Mouse (Mus musculus): Measurements from ENCODE around the gene Trpm7. TPM values are rescaled to one million over a fixed set of nuclear protein-coding genes. Genes with fewer than 3 reads are reported as not detected.

The Trpm7 gene
- polyA plus RNA-seq, 1 experiment from 2014 or later = 50.9 TPM

- Histone ChIP-seq H3K36me3 (ENCODE audit: control insufficient read depth, insufficient read depth, low read length) (no peaks in the 10 kb centered on the region), H3K27ac (ENCODE audit: low read depth, low read length) (no peak overlapping the region), H3K9ac (ENCODE audit: low read length) (no peak overlapping the region), H3K4me3 (ENCODE audit: low read depth, low read length) (no peak overlapping the region), H3K4me1 (replicated peaks; ENCODE audit: control insufficient read depth, insufficient read depth, low read length) (no peaks in the 10 kb centered on the region), H3K27me3 (ENCODE audit: control insufficient read depth, insufficient read depth, low read length) (no peaks in the 10 kb centered on the region), H3K4me2 (ENCODE audit: low read depth, low read length, severe bottlenecking) (no peak overlapping the region), H3K9me3 (ENCODE audit: control insufficient read depth, low read length) (no peaks in the 10 kb centered on the region)
- 95% methylated on average over 10 of the region's 10 CpGs for WGBS
- no peak for ATAC-seq (replicated peaks; ENCODE audit: low FRiP score)
- DNase-seq (ENCODE audit: low spot score) = no peak
Measured at GRCm38 (mm10) chr2:126865501-126866199, 10.4 kb downstream of the Trpm7 start.

GRCm38 (mm10) chr2:126865026-126865425 lies 11.0 kb downstream of the Trpm7 start:
- Histone ChIP-seq H3K9me3 (ENCODE audit: control insufficient read depth, low read length) (no peaks in the 10 kb centered on the region), H3K27ac (ENCODE audit: low read depth, low read length) (no peak overlapping the region), H3K36me3 (ENCODE audit: control insufficient read depth, insufficient read depth, low read length) (no peaks in the 10 kb centered on the region), H3K4me2 (ENCODE audit: low read depth, low read length, severe bottlenecking) (no peak overlapping the region), H3K4me3 (ENCODE audit: low read depth, low read length) (no peak overlapping the region), H3K27me3 (ENCODE audit: control insufficient read depth, insufficient read depth, low read length) (no peaks in the 10 kb centered on the region), H3K9ac (ENCODE audit: low read length) (no peak overlapping the region), H3K4me1 (replicated peaks; ENCODE audit: control insufficient read depth, insufficient read depth, low read length) (no peaks in the 10 kb centered on the region)
- WGBS = 94% methylated on average over 3 of the region's 3 CpGs
- DNase-seq (ENCODE audit: low spot score) (no peak), ATAC-seq (replicated peaks; ENCODE audit: low FRiP score) (no peak)

GRCm38 (mm10) chr2:126844751-126845150 lies 31.3 kb downstream of the Trpm7 start:
- no peaks in the 10 kb centered on the region for H3K36me3 ChIP-seq (ENCODE audit: control insufficient read depth, insufficient read depth, low read length)
- H3K27me3 ChIP-seq (ENCODE audit: control insufficient read depth, insufficient read depth, low read length) = no peaks in the 10 kb centered on the region
- ATAC-seq (replicated peaks; ENCODE audit: low FRiP score) (no peak), DNase-seq (ENCODE audit: low spot score) (no peak)
- WGBS = 90% methylated on average over 4 of the region's 4 CpGs
- H3K4me2 ChIP-seq (ENCODE audit: low read depth, low read length, severe bottlenecking) = no peak overlapping the region
- H3K27ac ChIP-seq (ENCODE audit: low read depth, low read length) = no peak overlapping the region
- H3K4me3 ChIP-seq (ENCODE audit: low read depth, low read length) = no peak overlapping the region
- no peaks in the 10 kb centered on the region for H3K4me1 ChIP-seq (replicated peaks; ENCODE audit: control insufficient read depth, insufficient read depth, low read length)
- H3K9me3 ChIP-seq (ENCODE audit: control insufficient read depth, low read length) = no peaks in the 10 kb centered on the region
- no peak overlapping the region for H3K9ac ChIP-seq (ENCODE audit: low read length)

GRCm38 (mm10) chr2:126838848-126839247 lies 37.2 kb downstream of the Trpm7 start:
- Histone ChIP-seq H3K27me3 (ENCODE audit: control insufficient read depth, insufficient read depth, low read length) (no peaks in the 10 kb centered on the region), H3K36me3 (ENCODE audit: control insufficient read depth, insufficient read depth, low read length) (peaks cover 2% of the 10 kb centered on the region; the same call in 1 of the 2 replicates), H3K4me3 (ENCODE audit: low read depth, low read length) (no peak overlapping the region), H3K27ac (ENCODE audit: low read depth, low read length) (no peak overlapping the region), H3K4me1 (replicated peaks; ENCODE audit: control insufficient read depth, insufficient read depth, low read length) (no peaks in the 10 kb centered on the region), H3K9ac (ENCODE audit: low read length) (no peak overlapping the region), H3K4me2 (ENCODE audit: low read depth, low read length, severe bottlenecking) (no peak overlapping the region), H3K9me3 (ENCODE audit: control insufficient read depth, low read length) (no peaks in the 10 kb centered on the region)
- DNase-seq (ENCODE audit: low spot score) (no peak), ATAC-seq (replicated peaks; ENCODE audit: low FRiP score) (no peak)
- 93% methylated on average over 5 of the region's 5 CpGs for WGBS

GRCm38 (mm10) chr2:126817414-126817813 lies 58.6 kb downstream of the Trpm7 start:
- ATAC-seq (replicated peaks; ENCODE audit: low FRiP score) (no peak), DNase-seq (ENCODE audit: low spot score) (no peak)
- H3K4me3 ChIP-seq (ENCODE audit: low read depth, low read length) = no peak overlapping the region
- H3K27ac ChIP-seq (ENCODE audit: low read depth, low read length) = no peak overlapping the region
- H3K4me1 ChIP-seq (replicated peaks; ENCODE audit: control insufficient read depth, insufficient read depth, low read length) = no peaks in the 10 kb centered on the region
- H3K9me3 ChIP-seq (ENCODE audit: control insufficient read depth, low read length) = no peaks in the 10 kb centered on the region
- H3K27me3 ChIP-seq (ENCODE audit: control insufficient read depth, insufficient read depth, low read length) = no peaks in the 10 kb centered on the region
- WGBS = 89% methylated on average over 2 of the region's 2 CpGs
- no peak overlapping the region for H3K4me2 ChIP-seq (ENCODE audit: low read depth, low read length, severe bottlenecking)
- H3K9ac ChIP-seq (ENCODE audit: low read length) = no peak overlapping the region
- H3K36me3 ChIP-seq (ENCODE audit: control insufficient read depth, insufficient read depth, low read length) = no peaks in the 10 kb centered on the region; the same call in 1 of the 2 replicates

- Histone ChIP-seq H3K27me3 (ENCODE audit: control insufficient read depth, insufficient read depth, low read length) (no peaks in the 10 kb centered on the region), H3K9me3 (ENCODE audit: control insufficient read depth, low read length) (no peaks in the 10 kb centered on the region), H3K36me3 (ENCODE audit: control insufficient read depth, insufficient read depth, low read length) (peaks cover 3% of the 10 kb centered on the region; the same call in 1 of the 2 replicates), H3K27ac (ENCODE audit: low read depth, low read length) (no peak overlapping the region), H3K4me1 (replicated peaks; ENCODE audit: control insufficient read depth, insufficient read depth, low read length) (no peaks in the 10 kb centered on the region), H3K4me2 (ENCODE audit: low read depth, low read length, severe bottlenecking) (no peak overlapping the region), H3K4me3 (ENCODE audit: low read depth, low read length) (no peak overlapping the region), H3K9ac (ENCODE audit: low read length) (no peak overlapping the region)
- DNase-seq (ENCODE audit: low spot score) (no peak), ATAC-seq (replicated peaks; ENCODE audit: low FRiP score) (no peak)
- WGBS = 92% methylated on average over 4 of the region's 4 CpGs
Measured at GRCm38 (mm10) chr2:126816644-126817347, 59.2 kb downstream of the Trpm7 start.

- no peak overlapping the region for H3K27ac ChIP-seq (ENCODE audit: low read depth, low read length)
- no peaks in the 10 kb centered on the region for H3K9me3 ChIP-seq (ENCODE audit: control insufficient read depth, low read length)
- no peaks in the 10 kb centered on the region for H3K4me1 ChIP-seq (replicated peaks; ENCODE audit: control insufficient read depth, insufficient read depth, low read length)
- H3K9ac ChIP-seq (ENCODE audit: low read length) = no peak overlapping the region
- peaks cover 4% of the 10 kb centered on the region; the same call in 1 of the 2 replicates for H3K36me3 ChIP-seq (ENCODE audit: control insufficient read depth, insufficient read depth, low read length)
- H3K4me2 ChIP-seq (ENCODE audit: low read depth, low read length, severe bottlenecking) = no peak overlapping the region
- H3K4me3 ChIP-seq (ENCODE audit: low read depth, low read length) = no peak overlapping the region
- no peak for DNase-seq (ENCODE audit: low spot score)
- 65% methylated on average over 1 of the region's 1 CpGs for WGBS
- no peaks in the 10 kb centered on the region for H3K27me3 ChIP-seq (ENCODE audit: control insufficient read depth, insufficient read depth, low read length)
- no peak for ATAC-seq (replicated peaks; ENCODE audit: low FRiP score)
Measured at GRCm38 (mm10) chr2:126815822-126816221, 60.2 kb downstream of the Trpm7 start.

GRCm38 (mm10) chr2:126801980-126802379 lies 74.0 kb downstream of the Trpm7 start:
- Histone ChIP-seq H3K9ac (ENCODE audit: low read length) (no peak overlapping the region), H3K9me3 (ENCODE audit: control insufficient read depth, low read length) (no peaks in the 10 kb centered on the region), H3K36me3 (ENCODE audit: control insufficient read depth, insufficient read depth, low read length) (peaks cover 3% of the 10 kb centered on the region), H3K4me2 (ENCODE audit: low read depth, low read length, severe bottlenecking) (no peak overlapping the region), H3K4me3 (ENCODE audit: low read depth, low read length) (no peak overlapping the region), H3K27me3 (ENCODE audit: control insufficient read depth, insufficient read depth, low read length) (no peaks in the 10 kb centered on the region), H3K4me1 (replicated peaks; ENCODE audit: control insufficient read depth, insufficient read depth, low read length) (no peaks in the 10 kb centered on the region), H3K27ac (ENCODE audit: low read depth, low read length) (no peak overlapping the region)
- 94% methylated on average over 3 of the region's 3 CpGs for WGBS
- DNase-seq (ENCODE audit: low spot score) (no peak), ATAC-seq (replicated peaks; ENCODE audit: low FRiP score) (no peak)
